Mouse (Mus musculus): ENCODE results near the gene Nek10.
"Not testable (repeated sequence)": the region's sequence is repeated elsewhere in the genome, so short reads cannot be mapped to it uniquely, and the experiment has no call there.

Gene Nek10

DNA sequence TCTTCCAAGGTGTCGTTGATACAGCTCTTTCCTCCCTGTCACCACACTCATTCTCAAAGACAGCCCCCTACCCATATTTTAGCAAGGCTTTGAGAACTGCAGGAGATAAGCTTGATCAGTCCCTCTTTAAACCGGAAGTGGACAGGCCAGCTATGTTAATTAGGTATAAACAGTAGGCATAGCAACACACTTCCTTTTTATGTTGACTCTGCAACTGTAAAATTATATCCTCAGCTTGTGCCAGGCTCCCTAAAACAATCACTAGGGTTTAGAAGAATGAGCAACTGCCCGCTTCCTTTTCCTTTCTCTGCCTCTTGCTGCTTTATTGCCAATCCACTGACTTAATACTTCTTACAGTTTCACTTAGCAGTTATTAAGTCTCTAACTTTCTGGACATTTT lies 67.2 kb downstream of the Nek10 start:
- no peak for DNase-seq (ENCODE audit: low read depth, low spot score)

DNA sequence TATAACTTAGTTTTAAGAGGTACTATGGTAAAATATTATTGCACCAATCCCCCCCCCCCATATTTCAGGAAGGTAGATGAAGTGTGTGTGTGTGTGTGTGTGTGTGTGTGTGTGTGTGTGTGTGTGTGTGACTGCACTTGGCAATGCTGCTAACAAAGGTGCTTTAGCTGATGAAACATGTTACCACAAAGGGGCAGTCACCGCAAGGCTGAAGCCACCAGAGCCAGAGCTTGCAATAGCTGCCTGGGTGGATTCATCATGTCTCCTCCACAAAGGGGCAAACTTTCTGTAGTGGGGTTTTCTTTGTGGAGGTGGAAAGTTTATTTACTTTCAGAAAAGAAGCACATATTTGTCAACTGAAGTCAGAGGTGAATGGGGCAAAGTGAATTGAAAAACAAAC lies 67.9 kb downstream of the Nek10 start:
- DNase-seq (ENCODE audit: low read depth, low spot score), result no peak

DNA sequence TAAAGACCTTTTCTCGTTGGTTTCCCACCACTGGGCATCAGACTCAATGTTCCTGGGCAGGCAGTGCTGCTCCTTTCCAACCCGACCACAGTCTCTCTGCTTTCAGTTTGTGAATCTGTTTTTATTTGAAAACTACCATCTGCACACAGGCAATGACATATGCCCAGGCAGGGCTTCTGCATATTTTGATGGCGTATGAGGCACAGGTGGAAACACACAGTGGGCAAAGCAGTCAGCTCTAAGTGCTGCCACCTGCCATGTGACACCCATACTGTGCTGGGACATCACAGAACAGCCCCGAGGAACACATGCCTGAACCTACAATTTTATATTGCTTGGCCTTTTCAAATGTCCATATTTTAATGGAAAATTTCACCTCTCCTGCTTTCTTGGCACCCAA lies 68.5 kb downstream of the Nek10 start:
- DNase-seq (ENCODE audit: low read depth, low spot score), result no peak

DNA sequence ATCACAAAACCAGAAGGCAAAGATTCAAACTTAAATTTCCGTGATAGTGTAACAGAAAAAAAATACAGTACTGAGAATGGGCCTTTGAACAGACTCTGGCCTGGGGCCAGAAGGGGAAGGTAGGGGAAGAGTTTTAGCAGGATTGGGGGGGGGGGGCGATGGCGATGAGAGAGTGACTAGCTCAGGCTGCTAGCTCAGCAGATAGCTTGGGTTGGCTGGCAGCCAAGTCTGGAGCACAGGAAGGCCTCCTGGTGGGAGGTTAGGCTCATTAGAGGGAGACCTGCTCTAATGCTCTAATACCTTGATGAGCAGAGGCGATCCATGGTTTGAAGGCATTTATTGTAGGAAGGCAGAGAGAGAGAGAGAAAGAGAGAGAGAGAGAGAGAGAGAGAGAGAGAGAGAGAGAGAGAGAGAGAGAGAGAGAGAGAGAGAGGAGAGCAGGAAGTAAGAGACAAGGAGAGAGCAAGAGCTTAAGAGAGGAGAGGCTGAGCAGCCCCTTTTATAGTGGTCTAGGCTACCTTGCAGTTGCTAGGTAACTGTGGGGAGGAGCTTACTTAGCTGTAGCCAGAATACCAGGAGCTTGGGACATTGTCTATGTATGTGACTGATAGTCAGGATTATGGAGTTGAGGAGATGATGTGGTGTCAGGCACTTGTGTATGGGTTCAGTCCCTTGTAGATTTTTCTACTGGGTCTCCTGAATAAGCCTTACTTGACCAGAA lies 90.9 kb downstream of the Nek10 start:
- peak; percentile 90 for DNase-seq (ENCODE audit: low read depth, low spot score)

DNA sequence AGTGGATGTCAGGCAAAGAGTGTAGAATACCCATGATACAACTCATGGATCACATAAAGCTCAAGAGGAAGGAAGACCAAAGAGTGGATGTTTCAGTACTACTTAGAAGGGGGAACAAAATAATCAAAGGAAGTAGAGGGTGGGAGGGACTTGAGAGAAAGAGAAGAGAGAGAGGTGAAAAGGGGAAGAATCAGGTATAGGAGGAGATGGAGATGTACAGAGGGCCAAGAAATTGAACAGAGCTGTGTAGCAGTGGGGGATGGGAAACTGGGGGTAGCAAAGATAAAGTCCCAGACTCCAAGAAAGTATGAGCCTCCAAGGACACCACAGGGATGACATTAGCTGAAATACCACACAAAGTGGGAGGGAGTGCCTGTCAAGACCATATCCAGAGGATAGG lies 91.6 kb downstream of the Nek10 start:
- no peak for DNase-seq (ENCODE audit: low read depth, low spot score)

DNA sequence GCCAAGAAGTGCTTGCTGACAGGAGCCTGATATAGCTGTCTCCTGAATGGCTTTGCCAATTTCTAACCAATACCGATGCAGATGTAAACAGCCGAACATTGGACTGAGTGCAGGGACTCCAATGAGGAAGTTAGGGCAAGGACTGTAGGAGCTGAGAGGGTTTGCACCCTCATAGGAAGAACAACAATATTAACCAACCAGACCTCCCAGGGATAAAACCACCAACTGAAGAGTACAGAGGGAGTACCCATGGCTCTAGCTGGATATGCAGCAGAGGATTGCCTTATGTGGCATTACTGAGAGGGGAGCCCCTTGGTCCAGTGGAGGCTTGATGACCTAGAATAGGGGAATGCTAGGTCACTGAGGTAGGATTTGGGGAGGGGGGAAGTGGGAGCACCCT lies 92.1 kb downstream of the Nek10 start:
- no peak for DNase-seq (ENCODE audit: low read depth, low spot score)

DNA sequence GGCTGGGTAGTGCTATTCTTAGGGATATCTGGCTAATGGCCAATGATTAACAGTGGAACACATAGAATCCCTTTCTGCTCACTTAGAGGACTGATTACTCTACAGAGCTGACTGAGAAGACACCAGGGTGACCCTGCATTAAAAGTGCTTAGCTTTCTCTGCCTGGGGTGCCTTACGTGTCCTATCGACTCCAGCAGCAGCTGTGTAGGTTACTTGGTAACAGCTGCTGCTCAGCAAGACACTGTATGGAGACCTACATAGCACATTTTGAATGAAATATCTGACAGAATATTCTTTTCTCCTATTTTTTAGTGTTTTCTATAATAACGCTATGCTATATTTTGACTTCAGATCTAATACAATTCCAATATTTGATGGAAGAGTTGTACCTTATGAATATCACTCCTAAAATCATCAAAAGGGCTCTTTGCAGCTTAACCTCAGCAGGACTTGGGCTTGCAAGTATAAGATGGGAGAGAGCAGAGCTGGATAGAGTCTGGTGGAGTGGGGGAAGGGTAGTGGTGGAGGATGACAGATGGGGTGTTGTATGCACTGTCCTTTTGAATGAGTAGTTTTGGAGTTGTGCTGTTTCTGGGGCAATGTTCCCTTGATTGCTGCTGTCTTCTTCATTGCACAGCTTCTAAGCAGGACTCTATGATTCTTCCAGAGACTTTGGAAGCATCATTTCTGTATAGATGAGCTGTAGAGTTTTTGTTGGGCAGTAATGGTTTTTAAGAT lies 93.4 kb downstream of the Nek10 start:
- no peak for DNase-seq (ENCODE audit: low read depth, low spot score)

DNA sequence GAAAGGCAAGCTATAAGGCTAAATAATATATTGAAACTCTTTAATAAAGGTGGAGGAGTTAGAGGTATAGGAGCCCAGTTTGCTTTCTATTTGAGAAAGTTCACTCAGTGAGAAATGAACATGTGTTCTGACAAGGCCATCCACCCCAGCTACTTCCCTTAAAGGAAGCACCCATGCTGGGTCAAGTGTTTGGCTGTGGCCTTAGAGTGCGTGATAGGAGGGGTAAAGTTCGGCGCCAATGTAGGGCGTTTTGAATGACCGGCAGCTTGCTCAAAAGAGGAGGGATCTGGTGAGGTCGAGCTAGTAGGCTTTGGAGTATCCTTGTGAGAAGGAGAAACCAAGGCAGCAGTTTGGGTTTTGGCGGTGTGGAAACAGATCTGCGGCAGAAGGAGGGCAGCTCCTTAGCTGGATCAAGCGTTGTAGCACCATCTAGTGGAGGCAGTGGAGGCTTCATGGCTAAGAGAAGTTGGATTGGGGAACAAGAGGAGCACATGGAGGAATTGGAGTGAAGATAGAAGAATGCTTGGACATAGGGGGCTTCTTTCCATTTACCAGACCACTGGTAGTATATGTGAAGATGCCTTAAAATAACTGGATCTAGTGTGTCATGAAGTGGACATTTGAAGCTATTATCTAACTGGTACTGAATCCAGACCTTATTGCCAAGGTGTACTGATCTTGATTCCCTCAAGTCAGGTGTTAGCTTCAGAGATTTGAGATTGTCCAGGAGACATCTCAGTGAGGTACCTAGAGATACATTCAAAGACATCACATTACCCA lies 101.7 kb downstream of the Nek10 start:
- peak; percentile 83 for DNase-seq (ENCODE audit: low read depth, low spot score)

DNA sequence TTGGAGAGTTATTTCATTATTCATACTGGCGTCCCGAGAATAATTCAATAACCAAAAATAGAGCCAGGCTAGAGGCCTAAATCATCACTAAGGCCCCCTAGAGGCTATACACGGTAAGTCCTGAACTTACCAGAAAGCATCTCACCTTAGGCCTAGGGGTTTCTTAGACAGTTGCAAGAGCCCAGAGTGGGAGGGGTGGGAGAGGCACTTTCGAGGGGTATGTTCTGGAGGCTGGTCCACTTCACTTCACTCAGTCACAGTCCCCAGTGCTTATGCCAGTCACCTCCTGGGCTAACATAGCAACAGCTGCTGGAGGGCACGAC lies 102.3 kb downstream of the Nek10 start:
- peak; percentile 46 for DNase-seq (ENCODE audit: low read depth, low spot score)

DNA sequence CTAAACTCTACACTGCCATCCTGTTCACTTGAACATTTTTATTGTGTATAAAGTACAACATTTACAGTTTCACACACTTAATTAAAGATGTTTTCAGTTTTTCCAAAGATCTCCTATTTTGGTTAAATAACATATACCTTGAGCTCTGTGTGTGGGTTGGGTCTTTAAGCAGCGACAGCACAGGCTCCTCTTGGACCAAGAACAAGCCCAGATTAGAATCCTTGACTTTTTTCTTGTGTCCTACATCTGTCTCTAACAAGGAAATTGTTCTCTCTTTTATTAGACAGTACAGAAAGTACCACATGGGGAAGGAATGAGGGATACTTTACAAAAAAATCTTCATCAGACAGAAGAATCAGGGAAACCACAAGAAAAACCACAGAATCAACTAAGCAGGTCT lies 122.4 kb downstream of the Nek10 start:
- no peak for DNase-seq (ENCODE audit: low read depth, low spot score)

DNA sequence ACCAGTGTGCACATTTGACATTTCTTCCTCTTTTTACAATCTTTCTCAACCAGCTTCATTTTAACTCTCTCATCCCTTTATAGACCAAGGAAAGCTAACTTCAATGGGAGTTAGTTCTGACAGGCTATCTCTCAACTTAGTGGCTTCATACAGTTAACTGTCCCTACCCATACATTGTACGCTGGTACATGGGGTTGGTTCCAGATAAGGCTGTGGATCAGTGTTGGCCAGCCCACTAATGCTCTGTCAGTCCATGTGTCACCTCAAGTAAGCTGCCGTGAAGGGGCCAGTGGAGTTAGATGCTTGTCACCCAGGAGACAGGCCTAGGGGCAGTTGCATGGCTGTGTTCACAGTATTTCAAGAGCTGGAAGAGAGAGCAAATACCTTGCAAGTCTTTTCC lies 124.3 kb downstream of the Nek10 start:
- DNase-seq (ENCODE audit: low read depth, low spot score), result no peak

DNA sequence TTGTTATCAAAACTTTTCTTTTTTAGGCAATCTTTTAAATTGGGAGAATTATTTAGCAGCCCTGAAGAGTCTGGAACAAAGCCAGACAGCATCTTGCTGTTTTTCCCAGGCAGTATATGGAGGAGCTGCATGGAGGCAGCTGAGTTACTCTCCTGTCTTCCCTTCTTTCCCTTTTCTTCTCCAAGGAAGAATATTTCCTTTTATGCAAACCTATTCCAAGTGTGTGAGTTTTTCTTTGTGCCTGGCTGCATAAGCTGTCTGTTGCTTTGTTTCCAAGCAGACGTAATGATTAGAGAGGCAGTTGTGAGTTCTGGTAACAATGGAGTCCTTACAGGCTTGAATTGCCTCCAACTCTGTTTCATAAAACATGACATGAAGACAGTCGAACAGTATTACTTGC lies 131.8 kb downstream of the Nek10 start:
- no peak for DNase-seq (ENCODE audit: low read depth, low spot score)

DNA sequence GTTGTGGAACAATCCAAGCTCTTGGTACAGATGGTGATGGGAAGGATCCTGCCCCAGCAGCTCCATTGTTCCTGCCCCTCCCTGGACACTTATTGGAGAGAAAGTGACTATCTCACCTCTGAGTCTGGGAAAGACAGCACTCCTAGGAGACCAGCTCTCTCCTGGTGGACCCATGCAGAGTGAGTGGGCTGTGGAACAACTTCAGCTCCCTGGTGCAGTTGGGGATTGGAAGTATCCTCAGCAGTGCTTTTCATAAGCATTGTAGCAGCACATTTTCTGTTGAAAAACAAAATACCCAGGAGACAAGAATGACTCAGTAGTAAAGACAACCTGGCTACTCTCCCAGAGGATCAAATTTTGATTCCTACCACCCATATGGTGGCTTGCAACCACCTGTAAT lies 142.7 kb downstream of the Nek10 start:
- DNase-seq (ENCODE audit: low read depth, low spot score), result no peak

DNA sequence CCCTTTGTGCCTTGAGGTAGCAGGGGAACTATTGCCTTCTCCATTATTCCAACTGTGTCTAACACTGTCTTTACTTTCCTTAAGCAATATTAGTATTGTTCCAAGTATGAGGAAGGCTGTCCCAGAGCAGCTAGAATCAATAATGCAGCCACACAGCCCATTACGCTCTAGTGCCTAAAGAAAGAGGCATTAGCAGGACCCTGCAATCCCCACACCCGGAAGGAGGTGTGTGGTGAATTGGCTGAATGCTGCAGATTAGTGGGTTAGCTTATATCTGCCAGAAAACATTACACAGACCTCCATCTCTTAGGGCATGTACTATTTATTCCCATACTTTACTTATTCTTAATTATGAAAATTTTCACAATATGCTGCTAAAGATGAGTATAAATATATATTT lies 145.8 kb downstream of the Nek10 start:
- DNase-seq (ENCODE audit: low read depth, low spot score), result no peak

DNA sequence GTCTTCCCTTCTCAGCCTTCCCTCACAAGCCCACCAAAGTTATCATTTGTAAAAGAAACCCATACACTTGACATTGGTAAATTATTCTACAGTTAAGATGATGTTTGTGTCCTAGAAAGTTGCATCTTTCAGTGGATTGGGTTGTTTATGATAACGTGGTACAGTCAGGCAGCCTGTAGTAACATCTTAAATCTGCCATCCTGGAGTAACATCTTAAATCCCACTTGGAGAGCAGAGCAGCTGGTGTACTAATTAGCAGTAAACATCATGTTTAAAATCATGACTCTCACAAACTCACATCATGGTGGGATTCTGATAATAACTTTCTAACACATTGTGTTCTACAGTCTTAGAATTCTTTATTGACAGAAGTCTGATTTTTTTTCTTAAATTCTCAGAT lies 148.6 kb downstream of the Nek10 start:
- DNase-seq (ENCODE audit: low read depth, low spot score), result no peak

DNA sequence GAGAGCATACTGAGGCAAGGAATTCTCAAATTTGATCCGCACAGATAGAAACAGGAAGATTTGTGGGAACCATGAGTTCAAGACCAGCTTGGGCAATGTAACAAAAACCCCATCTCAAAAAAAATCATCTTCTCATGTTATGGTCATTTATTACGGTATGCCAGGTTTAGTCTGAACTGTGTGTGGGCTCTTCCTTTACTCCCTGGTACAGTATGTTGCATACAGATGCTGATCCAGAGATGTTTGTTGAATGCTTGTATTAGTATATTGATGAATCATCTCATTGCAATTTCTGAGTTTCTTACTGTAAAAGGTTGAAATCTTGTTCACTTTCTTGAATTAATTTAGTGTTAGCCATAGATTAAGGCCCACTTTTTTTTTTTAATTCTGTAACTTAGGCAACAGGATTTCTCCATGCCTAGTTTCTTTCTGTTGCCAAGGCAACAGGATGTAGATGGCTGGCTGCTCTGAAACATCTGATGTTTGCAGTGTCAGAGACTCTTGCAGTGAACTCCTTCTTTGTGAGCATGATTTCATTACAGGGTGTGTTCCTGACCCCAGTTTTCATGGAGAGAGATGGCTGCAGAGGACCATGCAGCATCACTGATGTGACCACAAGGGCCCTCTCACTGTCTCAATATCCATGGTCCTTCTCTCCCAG lies 156.7 kb downstream of the Nek10 start:
- DNase-seq (ENCODE audit: low read depth, low spot score), result no peak

DNA sequence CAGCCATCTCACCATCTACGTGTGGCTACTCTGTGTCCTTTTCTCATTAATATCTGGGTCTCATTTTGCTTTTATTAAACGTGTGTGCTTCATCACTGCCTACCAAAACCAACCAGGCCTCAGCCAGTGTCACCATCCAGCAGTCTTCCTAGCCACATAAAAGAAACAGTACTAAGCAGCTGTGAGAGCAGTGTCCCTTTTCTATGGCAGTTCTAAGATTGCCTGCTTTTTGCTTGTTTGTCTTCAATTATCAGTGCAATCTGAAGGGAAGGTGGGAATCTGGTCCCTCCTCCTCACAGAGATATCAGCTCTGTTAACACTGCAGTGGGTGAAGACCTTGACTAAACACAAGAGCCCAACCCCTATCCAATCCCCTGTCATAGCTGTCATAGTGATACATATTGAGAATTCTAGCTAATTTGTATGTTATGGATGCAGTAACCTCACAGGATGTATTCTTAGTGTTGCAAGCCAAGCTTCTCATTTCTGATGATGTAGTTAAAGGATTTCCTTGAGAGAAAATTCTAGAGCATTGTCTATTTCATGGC lies 157.3 kb downstream of the Nek10 start:
- no peak for DNase-seq (ENCODE audit: low read depth, low spot score)

DNA sequence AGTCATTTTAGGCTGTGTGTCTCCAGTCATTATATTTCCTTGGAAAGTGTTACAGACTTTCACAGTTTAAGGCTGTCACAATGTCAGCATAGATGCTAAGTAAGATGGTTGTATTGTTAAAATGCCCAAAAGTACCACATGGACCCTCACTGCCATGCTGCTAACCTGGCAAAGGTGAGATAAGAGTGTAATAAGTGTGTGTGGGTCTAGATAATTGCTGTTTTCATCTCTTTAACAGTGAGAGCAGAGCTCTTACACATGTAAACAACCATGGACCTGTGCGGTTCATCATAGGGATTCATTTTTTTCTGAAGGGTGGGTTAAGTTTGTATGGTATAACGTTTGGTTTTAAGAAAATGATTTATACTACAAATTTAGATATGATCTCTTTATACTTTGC lies 167.4 kb downstream of the Nek10 start:
- DNase-seq (ENCODE audit: low read depth, low spot score), result no peak

DNA sequence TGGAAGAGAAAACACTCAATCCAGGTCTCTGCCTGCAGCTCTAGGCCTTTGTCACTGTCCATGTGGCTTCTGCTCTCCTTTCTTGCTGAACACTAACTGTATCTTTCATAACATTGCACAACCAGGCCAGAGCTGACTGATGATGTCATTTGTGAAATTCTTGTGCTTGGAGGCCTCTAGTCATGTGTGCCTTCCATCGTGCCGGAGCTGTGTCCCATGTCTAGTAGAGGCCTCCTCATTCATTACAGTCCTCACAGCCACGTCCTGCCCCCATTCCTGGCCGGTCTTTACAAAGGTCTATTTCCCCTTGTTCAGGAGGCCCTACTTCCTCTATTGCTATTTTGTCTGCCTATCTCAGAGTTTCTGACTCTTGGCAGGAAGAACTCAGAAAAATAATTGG lies 167.8 kb downstream of the Nek10 start:
- no peak for DNase-seq (ENCODE audit: low read depth, low spot score)

DNA sequence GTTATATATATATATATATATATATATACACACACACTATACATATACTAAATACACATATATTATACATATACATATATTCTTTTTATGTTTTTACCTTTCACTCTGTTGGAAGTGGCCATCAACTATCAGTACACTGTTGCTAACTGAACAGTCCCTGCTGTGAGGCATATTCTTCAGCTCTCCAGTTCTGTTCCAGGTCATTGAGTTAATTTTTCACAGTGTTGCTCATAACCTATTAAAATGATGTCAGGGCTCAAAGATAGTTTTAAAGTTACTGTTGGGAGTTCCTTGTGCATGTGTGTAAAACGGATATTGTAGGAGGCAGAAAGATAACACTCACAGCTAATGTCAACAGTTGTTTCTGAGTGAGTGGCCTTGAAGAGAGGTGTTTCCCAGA lies 170.9 kb downstream of the Nek10 start:
- DNase-seq (ENCODE audit: low read depth, low spot score), result no peak

DNA sequence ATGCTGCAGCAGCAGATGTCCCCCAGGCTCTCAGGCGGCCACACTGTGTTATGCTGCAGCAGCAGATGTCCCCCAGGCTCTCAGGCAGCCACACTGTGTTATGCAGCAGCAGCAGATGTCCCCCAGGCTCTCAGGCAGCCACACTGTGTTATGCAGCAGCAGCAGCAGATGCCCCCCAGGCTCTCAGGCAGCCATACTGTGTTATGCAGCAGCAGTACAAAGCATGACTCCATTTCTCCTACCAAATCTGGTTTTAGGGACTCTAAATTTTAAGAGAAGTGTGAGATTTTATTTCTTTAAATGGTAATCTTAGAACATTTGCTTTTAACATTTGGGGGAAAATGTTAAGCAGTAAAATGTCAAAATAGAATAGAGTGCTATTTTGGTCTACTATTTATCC lies 180.9 kb downstream of the Nek10 start:
- DNase-seq (ENCODE audit: low read depth, low spot score), result not testable (repeated sequence)

All from ES-CJ7 (cell line).